Mouse (Mus musculus) olfactory bulb, adult 2 months (tissue): ENCODE measurements around the gene Mapkapk2. TPM values are rescaled to one million over a fixed set of nuclear protein-coding genes. Genes with fewer than 3 reads are reported as not detected.

ENCODE experiments used
- H3K27ac ChIP-seq: fragments of 200-500 bp; 2 replicates; pipeline ENCODE4 v1.5.1; 2012; ENCODE audit warnings: low read depth, low read length; ENCODE audit not compliant: insufficient read depth
- H3K4me1 ChIP-seq: fragments of 200-500 bp; 2 replicates; pipeline ENCODE4 v1.6.1; 2012; ENCODE audit warnings: low read length; ENCODE audit not compliant: control insufficient read depth, insufficient read depth
- H3K4me3 ChIP-seq: fragments of 200-500 bp; 2 replicates; pipeline ENCODE4 v1.5.1; 2012; ENCODE audit warnings: mild to moderate bottlenecking, low read depth, low read length, moderate library complexity; ENCODE audit not compliant: insufficient read depth
- CTCF ChIP-seq: fragments of 200-500 bp; IDR thresholded peaks from 2 replicates; pipeline ENCODE4 v1.5.1; 2012; ENCODE audit warnings: low read depth, mild to moderate bottlenecking, low read length, moderate library complexity; ENCODE audit not compliant: insufficient read depth
- POLR2A ChIP-seq: fragments of 200-500 bp; IDR thresholded peaks from 2 replicates; pipeline ENCODE4 v1.6.1; 2012; ENCODE audit warnings: mild to moderate bottlenecking, low read depth, low read length, moderate library complexity; ENCODE audit not compliant: insufficient read depth
- WGBS: fragments of 180-500 bp; shearing (Covaris S2); methylation state at CpG from one replicate; pipeline ENCODE4 v1.1.7; 2018; 5-methylcytosine and 5-hydroxymethylcytosine counted together
- polyA plus RNA-seq: library from polyadenylated mRNA; stranded (reverse); fragments of >200 nt; gene quantifications from 2 replicates; pipeline ENCODE4 v1.2.4, GENCODE M21; 2012; ENCODE audit warnings: low replicate concordance; ENCODE audit not compliant: missing spikeins, insufficient read depth, insufficient read length

Gene Mapkapk2
- polyA plus RNA-seq, 1 experiment = not detected

GRCm38 (mm10) chr1:131050011-131050410, 47.6 kb downstream of the Mapkapk2 start:
- peaks cover 16% of the 10 kb centered on the region for H3K4me1 ChIP-seq
- no peak overlapping the region for H3K4me3 ChIP-seq
- no peak for TF ChIP-seq CTCF
- TF ChIP-seq POLR2A = no peak
- WGBS = 85% methylated on average over 5 of the region's 5 CpGs
- H3K27ac ChIP-seq = no peak overlapping the region

GRCm38 (mm10) chr1:131049361-131049806, 48.2 kb downstream of the Mapkapk2 start:
- TF ChIP-seq CTCF = no peak
- TF ChIP-seq POLR2A = no peak
- peaks cover 16% of the 10 kb centered on the region for H3K4me1 ChIP-seq
- H3K4me3 ChIP-seq = no peak overlapping the region
- H3K27ac ChIP-seq = no peak overlapping the region
- WGBS = 88% methylated on average over 5 of the region's 5 CpGs

- Histone ChIP-seq H3K27ac (no peak overlapping the region), H3K4me1 (peaks cover 16% of the 10 kb centered on the region), H3K4me3 (no peak overlapping the region)
- no peak for TF ChIP-seq POLR2A
- no peak for TF ChIP-seq CTCF
- WGBS = 93% methylated on average over 8 of the region's 8 CpGs
Measured at GRCm38 (mm10) chr1:131048946-131049345, 48.7 kb downstream of the Mapkapk2 start.

GRCm38 (mm10) chr1:131048121-131048863, 49.3 kb downstream of the Mapkapk2 start:
- H3K4me3 ChIP-seq = no peak overlapping the region
- H3K4me1 ChIP-seq = peaks cover 16% of the 10 kb centered on the region
- no peak overlapping the region for H3K27ac ChIP-seq
- 74% methylated on average over 6 of the region's 6 CpGs for WGBS
- TF ChIP-seq CTCF (no peak), POLR2A (no peak)

- 80% methylated on average over 10 of the region's 10 CpGs for WGBS
- no peak overlapping the region for H3K27ac ChIP-seq
- TF ChIP-seq POLR2A = no peak
- TF ChIP-seq CTCF = no peak
- no peak overlapping the region for H3K4me3 ChIP-seq
- H3K4me1 ChIP-seq = peaks cover 13% of the 10 kb centered on the region
Measured at GRCm38 (mm10) chr1:131046607-131047006, 51.0 kb downstream of the Mapkapk2 start.

- Histone ChIP-seq H3K4me3 (no peak overlapping the region), H3K4me1 (peaks cover 6% of the 10 kb centered on the region), H3K27ac (no peak overlapping the region)
- TF ChIP-seq POLR2A (no peak), CTCF (no peak)
- 95% methylated on average over 2 of the region's 2 CpGs for WGBS
Measured at GRCm38 (mm10) chr1:131045723-131046355, 51.8 kb downstream of the Mapkapk2 start.

GRCm38 (mm10) chr1:131043636-131044035, 54.0 kb downstream of the Mapkapk2 start:
- H3K27ac ChIP-seq = no peak overlapping the region
- TF ChIP-seq CTCF (no peak), POLR2A (no peak)
- no peak overlapping the region for H3K4me3 ChIP-seq
- WGBS = 89% methylated on average over 4 of the region's 4 CpGs
- no peaks in the 10 kb centered on the region for H3K4me1 ChIP-seq

GRCm38 (mm10) chr1:131042721-131043120, 54.9 kb downstream of the Mapkapk2 start:
- WGBS = 83% methylated on average over 3 of the region's 3 CpGs
- no peak overlapping the region for H3K4me3 ChIP-seq
- no peaks in the 10 kb centered on the region for H3K4me1 ChIP-seq
- TF ChIP-seq POLR2A (no peak), CTCF (no peak)
- H3K27ac ChIP-seq = no peak overlapping the region

GRCm38 (mm10) chr1:131042263-131042662, 55.4 kb downstream of the Mapkapk2 start:
- H3K4me3 ChIP-seq = no peak overlapping the region
- 81% methylated on average over 2 of the region's 2 CpGs for WGBS
- no peak for TF ChIP-seq CTCF
- no peak for TF ChIP-seq POLR2A
- no peak overlapping the region for H3K27ac ChIP-seq
- H3K4me1 ChIP-seq = no peaks in the 10 kb centered on the region
